8 mouse cellular contexts compared by ENCODE assay signal in the genomic region with DNA sequence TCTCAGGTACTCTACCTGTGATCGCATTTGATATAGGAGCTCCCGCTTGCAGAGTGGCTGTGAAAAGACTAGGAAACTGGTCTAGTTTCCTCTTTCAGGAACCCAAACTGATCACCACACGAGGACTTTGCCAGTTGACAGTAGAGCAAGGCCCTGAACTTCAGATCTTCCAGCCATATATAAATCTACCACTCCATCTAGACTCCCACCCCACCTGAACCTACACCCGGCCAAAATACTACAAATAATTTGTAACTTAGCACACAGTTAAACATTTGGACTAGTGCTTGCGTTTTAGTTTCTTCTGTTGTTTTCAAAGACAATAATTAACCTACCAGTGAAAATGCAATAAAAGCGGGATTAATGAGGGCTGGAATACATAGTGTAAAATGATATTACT. TPM values are rescaled to one million over a fixed set of nuclear protein-coding genes. Genes with fewer than 3 reads are reported as not detected.
A peak's percentile ranks its signal among the peaks of the same experiment; 100 is the strongest.
DNase-seq lines count a peak whose midpoint lies in the region; ATAC-seq and TF ChIP-seq lines count a peak whose summit lies in the region.

No protein-coding gene starts in this region.

- TF ChIP-seq CTCF in E14TG2a.4 (conservative IDR thresholded peaks at IDR 0.05; ENCODE audit: low read length), result no peak
- no peak for TF ChIP-seq CTCF in liver, embryonic 14.5 days (IDR thresholded peaks at IDR 0.05; ENCODE audit: low read depth)

- H3K27me3 ChIP-seq in heart, embryonic 10.5 days (ENCODE audit: insufficient read depth, poor library complexity, severe bottlenecking), result 0 out of 2 replicates have a peak, but pooled peaks cover 10% of the 10 kb centered on the region
- peaks cover 4% of the 10 kb centered on the region for H3K27me3 ChIP-seq in E14TG2a.4 (ENCODE audit: insufficient read depth, low read length)
- no peaks in the 10 kb centered on the region for H3K27me3 ChIP-seq in forebrain, embryonic 15.5 days
- no peaks in the 10 kb centered on the region for H3K27me3 ChIP-seq in liver, embryonic 14.5 days (ENCODE audit: control insufficient read depth, insufficient read depth, low read length)

- peak overlapping the region; percentile 84 for H3K4me2 ChIP-seq in forebrain, embryonic 15.5 days (replicated peaks)
- H3K4me2 ChIP-seq in liver, embryonic 14.5 days (ENCODE audit: low read depth), result peak overlapping the region; percentile 91

- peaks cover 3% of the 10 kb centered on the region; the same call in 1 of the 2 replicates for H3K36me3 ChIP-seq in heart, embryonic 10.5 days
- peaks cover 5% of the 10 kb centered on the region for H3K36me3 ChIP-seq in E14TG2a.4 (ENCODE audit: insufficient read depth, low read length)
- H3K36me3 ChIP-seq in forebrain, embryonic 15.5 days, result no peaks in the 10 kb centered on the region
- peaks cover 2% of the 10 kb centered on the region; the same call in 1 of the 2 replicates for H3K36me3 ChIP-seq in liver, embryonic 14.5 days (replicated peaks; ENCODE audit: control insufficient read depth, insufficient read depth, low read depth)

- no peak for DNase-seq in heart, embryonic 10.5 days (ENCODE audit: low spot score)
- no peak for DNase-seq in heart, postnatal 25 days (ENCODE audit: low spot score)
- no peak for DNase-seq in liver, embryonic 14.5 days (ENCODE audit: low read depth in 3 of 3, low spot score in 3 of 3)
- DNase-seq in urinary bladder, postnatal 10 days (ENCODE audit: low spot score), result no peak
- no peak for DNase-seq in ovary, postnatal 10 days (ENCODE audit: low spot score)
- DNase-seq in layer of hippocampus, postnatal 10 days (ENCODE audit: low spot score in 2 of 2), result no peak

- ATAC-seq in forebrain, embryonic 15.5 days (replicated peaks), result peak; percentile 38; the same call in 1 of the 2 replicates
- ATAC-seq in liver, embryonic 14.5 days (ENCODE audit: insufficient read depth), result no peak

- peaks cover 12% of the 10 kb centered on the region; the same call in 1 of the 2 replicates for H3K4me1 ChIP-seq in heart, embryonic 10.5 days
- peaks cover 15% of the 10 kb centered on the region for H3K4me1 ChIP-seq in E14TG2a.4 (replicated peaks; ENCODE audit: low read depth, low read length)
- H3K4me1 ChIP-seq in forebrain, embryonic 15.5 days, result peaks cover 10% of the 10 kb centered on the region
- peaks cover 5 to 7% of the 10 kb centered on the region in 2 experiments for H3K4me1 ChIP-seq in liver, embryonic 14.5 days (replicated peaks; ENCODE audit: control insufficient read depth in 2 of 2, insufficient read depth in 2 of 2, low read length in 1 of 2)

- intact Hi-C loops in heart, postnatal 25 days (cut with DNase I), result no loop called here

- H3K27ac ChIP-seq in heart, embryonic 10.5 days, result peak overlapping the region; percentile 87; the same call in 1 of the 2 replicates
- H3K27ac ChIP-seq in forebrain, embryonic 15.5 days (replicated peaks), result no peak overlapping the region
- H3K27ac ChIP-seq in liver, embryonic 14.5 days, result no peak overlapping the region

- H3K9me3 ChIP-seq in heart, embryonic 10.5 days, result no peaks in the 10 kb centered on the region
- no peaks in the 10 kb centered on the region; the same call in 1 of the 2 replicates for H3K9me3 ChIP-seq in E14TG2a.4 (ENCODE audit: low read length)
- H3K9me3 ChIP-seq in forebrain, embryonic 15.5 days, result no peaks in the 10 kb centered on the region
- no peaks in the 10 kb centered on the region for H3K9me3 ChIP-seq in liver, embryonic 14.5 days (ENCODE audit: control insufficient read depth, low read length)

- 79% methylated on average over 6 of the region's 6 CpGs for WGBS in heart, embryonic 10.5 days
- 80% methylated on average over 6 of the region's 6 CpGs for WGBS in forebrain, embryonic 15.5 days
- 75% methylated on average over 6 of the region's 6 CpGs for WGBS in liver, embryonic 14.5 days (ENCODE audit: insufficient replicate concordance)

- H3K4me3 ChIP-seq in heart, embryonic 10.5 days, result peak overlapping the region; percentile 85
- peak overlapping the region; percentile 94; the same call in 1 of the 2 replicates for H3K4me3 ChIP-seq in E14TG2a.4 (replicated peaks; ENCODE audit: low read length)
- peak overlapping the region; percentile 65 for H3K4me3 ChIP-seq in forebrain, embryonic 15.5 days
- peak overlapping the region in 1 of 2 experiments; percentile 88; a peak in 2 of 4 replicates for H3K4me3 ChIP-seq in liver, embryonic 14.5 days (ENCODE audit: insufficient read depth in 1 of 2, low read depth in 2 of 2, low read length in 2 of 2)

- no peak overlapping the region for H3K9ac ChIP-seq in forebrain, embryonic 15.5 days (replicated peaks)
- H3K9ac ChIP-seq in liver, embryonic 14.5 days (replicated peaks), result no peak overlapping the region

- no peak for TF ChIP-seq EP300 in liver, embryonic 14.5 days (IDR thresholded peaks at IDR 0.05; ENCODE audit: low read depth)

RNA-seq across cellular contexts. Expression of a gene that starts 0.4 kb away (rescaled TPM):
- 20.3 and 20.7 TPM in 2 replicates for polyA plus RNA-seq in heart, embryonic 10.5 days (2016; fragmentation: Nextera tagmentation; extraction: Ambion mirVana)
- 1 to 10 TPM in 1 of 2 experiments, under 1 TPM in 1; 0.88 to 1.3 TPM for total RNA-seq in heart, postnatal 25 days (2021)
- 10.6 and 14.0 TPM in 2 replicates for polyA plus RNA-seq in forebrain, embryonic 15.5 days (2015; fragmentation: Nextera tagmentation; extraction: Ambion mirVana)
- polyA plus RNA-seq in liver, embryonic 14.5 days (2012; rRNA removed), result 3.2 and 4.9 TPM in 2 replicates
- 9.4 and 9.8 TPM in 2 replicates for polyA plus RNA-seq in liver, embryonic 14.5 days (2014; fragmentation: Nextera tagmentation; extraction: Ambion mirVana)
- total RNA-seq in layer of hippocampus, postnatal 10 days (2021), result 1 to 10 TPM; 2.5 to 2.6 TPM

RNA-seq across cellular contexts. Expression of a gene that starts 43.9 kb away (rescaled TPM):
- polyA plus RNA-seq in heart, embryonic 10.5 days (2016; fragmentation: Nextera tagmentation; extraction: Ambion mirVana), result 141 and 294 TPM in 2 replicates
- 100 to 1,000 TPM; 317 to 336 TPM for total RNA-seq in heart, postnatal 25 days (2021)
- polyA plus RNA-seq in forebrain, embryonic 15.5 days (2015; fragmentation: Nextera tagmentation; extraction: Ambion mirVana), result 200 and 204 TPM in 2 replicates
- polyA plus RNA-seq in liver, embryonic 14.5 days (2012; rRNA removed), result 0.81 and 0.95 TPM in 2 replicates
- polyA plus RNA-seq in liver, embryonic 14.5 days (2014; fragmentation: Nextera tagmentation; extraction: Ambion mirVana), result 0.62 and 1.0 TPM in 2 replicates
- total RNA-seq in layer of hippocampus, postnatal 10 days (2021), result 1,000 to 10,000 TPM; 1,214 to 1,219 TPM

RNA-seq across cellular contexts. Expression of a gene that starts 56.7 kb away (rescaled TPM):
- not detected in 2 replicates for polyA plus RNA-seq in heart, embryonic 10.5 days (2016; fragmentation: Nextera tagmentation; extraction: Ambion mirVana)
- total RNA-seq in heart, postnatal 25 days (2021), result not detected
- polyA plus RNA-seq in forebrain, embryonic 15.5 days (2015; fragmentation: Nextera tagmentation; extraction: Ambion mirVana), result not detected in 2 replicates
- not detected in 2 replicates for polyA plus RNA-seq in liver, embryonic 14.5 days (2012; rRNA removed)
- not detected in 2 replicates for polyA plus RNA-seq in liver, embryonic 14.5 days (2014; fragmentation: Nextera tagmentation; extraction: Ambion mirVana)
- not detected for total RNA-seq in layer of hippocampus, postnatal 10 days (2021)

Comparison
In these comparisons a context has a peak if more than half of its experiments do, and no peak if none do; other contexts are left out.
1. RNA of a gene that starts 43.9 kb away (polyA plus RNA-seq): 200 to 204 TPM in forebrain, embryonic 15.5 days and 141 to 294 TPM in heart, embryonic 10.5 days; 0.62 to 1.0 TPM in liver, embryonic 14.5 days; every median in the first group is over 10 times any median in the second.